Mouse (Mus musculus) heart, embryonic 11.5 days (tissue): Measurements from ENCODE around the gene Fkbp2. TPM values are rescaled to one million over a fixed set of nuclear protein-coding genes. Genes with fewer than 3 reads are reported as not detected.

Experiments used
- ATAC-seq: fragments of 200-750 bp; cut with Nextera tagmentation; replicated peaks from 2 replicates; pipeline ENCODE4 v1.8.0; 2017; ENCODE audit warnings: moderate library complexity; ENCODE audit not compliant: insufficient number of reproducible peaks, low FRiP score, low TSS enrichment
- H3K27ac ChIP-seq: fragments of 300-500 bp; sonication (generic); 2 replicates; pipeline ENCODE4 v1.5.1; 2014; ENCODE audit warnings: mild to moderate bottlenecking, low read depth, low read length
- H3K27me3 ChIP-seq: fragments of 300-500 bp; sonication (generic); 2 replicates; pipeline ENCODE4 v1.6.1; 2014; ENCODE audit warnings: mild to moderate bottlenecking, low read length, mixed read lengths; ENCODE audit not compliant: control insufficient read depth, insufficient read depth
- H3K36me3 ChIP-seq: fragments of 300-500 bp; sonication (generic); 2 replicates; pipeline ENCODE4 v1.6.1; 2014; ENCODE audit warnings: mild to moderate bottlenecking, low read length, moderate library complexity, mixed read lengths; ENCODE audit not compliant: control insufficient read depth, insufficient read depth
- H3K4me1 ChIP-seq: fragments of 300-500 bp; sonication (generic); 2 replicates; pipeline ENCODE4 v1.6.1; 2014; ENCODE audit warnings: low read length; ENCODE audit not compliant: control insufficient read depth, insufficient read depth
- H3K4me2 ChIP-seq: fragments of 300-500 bp; sonication (generic); 2 replicates; pipeline ENCODE4 v1.6.1; 2014; ENCODE audit warnings: mild to moderate bottlenecking, moderate library complexity
- H3K4me3 ChIP-seq: fragments of 300-500 bp; sonication (generic); 2 replicates; pipeline ENCODE4 v1.5.1; 2014; ENCODE audit warnings: low read depth, low read length
- H3K9ac ChIP-seq: fragments of 300-500 bp; sonication (generic); 2 replicates; pipeline ENCODE4 v1.6.1; 2014; ENCODE audit warnings: mild to moderate bottlenecking, low read depth, low read length, moderate library complexity
- H3K9me3 ChIP-seq: fragments of 300-500 bp; sonication (generic); replicated peaks from 2 replicates; pipeline ENCODE4 v1.6.1; 2016; ENCODE audit warnings: low read length; ENCODE audit not compliant: control insufficient read depth
- WGBS: fragments of 180-500 bp; shearing (Covaris S2); extraction: QIAGEN DNeasy Blood & Tissue Kit; methylation state at CpG from one replicate; pipeline ENCODE4 v1.1.7; 2014; ENCODE audit not compliant: insufficient replicate concordance; 5-methylcytosine and 5-hydroxymethylcytosine counted together
- polyA plus RNA-seq: library from polyadenylated mRNA; unstranded; fragments of >200 nt; fragmentation: Nextera tagmentation; extraction: Ambion mirVana; gene quantifications from 2 replicates; pipeline ENCODE4 v1.2.1, GENCODE M21; 2014

Gene Fkbp2
- polyA plus RNA-seq, 1 experiment from 2014 or later: 88.4 TPM

DNA sequence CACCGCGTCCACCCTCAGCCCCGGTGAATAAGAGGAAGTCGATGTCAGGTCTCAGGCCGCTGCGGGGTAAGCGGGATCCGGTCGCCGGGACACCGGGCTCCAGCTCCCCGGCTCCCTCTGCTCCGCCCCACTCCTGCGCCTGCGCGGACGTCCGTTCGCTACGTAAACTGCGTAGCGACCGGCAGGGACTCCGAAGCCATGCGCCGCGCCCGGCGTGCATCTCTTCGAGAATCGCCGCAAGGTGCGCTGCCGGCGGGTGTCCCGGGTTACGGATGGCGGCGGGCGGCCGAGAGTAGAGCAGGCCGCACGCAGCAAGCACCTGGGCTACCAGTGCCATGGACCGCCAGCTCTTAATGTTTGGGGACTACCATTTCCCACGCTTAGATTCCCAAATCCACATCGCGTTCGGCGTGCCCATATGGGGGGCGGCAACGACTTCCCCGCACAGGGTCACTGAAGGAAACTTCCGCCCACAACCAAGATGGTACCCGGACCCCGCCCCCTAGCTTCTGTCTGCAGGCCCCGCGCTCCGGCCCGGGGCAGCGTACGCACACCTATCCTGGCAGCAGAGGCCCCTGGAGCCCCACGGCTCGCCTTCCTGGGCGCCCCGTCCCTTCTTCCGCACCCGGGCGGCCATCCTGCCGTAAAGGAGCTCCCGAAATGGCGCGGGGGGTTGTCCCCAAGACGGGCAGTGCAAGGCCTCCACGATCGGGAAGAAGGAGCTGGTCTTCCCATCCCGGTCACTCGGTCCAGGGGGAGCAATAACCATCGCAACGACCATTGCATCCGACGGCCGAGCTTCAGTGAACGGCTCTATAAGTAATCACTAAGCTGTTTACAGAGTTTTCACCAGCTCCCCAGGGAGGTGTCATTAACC is 38.7 kb downstream of the Fkbp2 start, which contains the start of gene Bad:
Bad (plus strand) TSS at position 490 of the 877 bp plus-strand sequence.
- Histone ChIP-seq H3K36me3 (no peaks in the 10 kb centered on the region), H3K4me1 (peaks cover 18% of the 10 kb centered on the region), H3K27ac (peak within 1 kb of the TSS; percentile 96), H3K27me3 (no peaks in the 10 kb centered on the region), H3K9me3 (no peaks in the 10 kb centered on the region), H3K4me3 (peak within 1 kb of the TSS; percentile 84), H3K4me2 (peak within 1 kb of the TSS; percentile 79), H3K9ac (peak within 1 kb of the TSS; percentile 89)
- peak; percentile 82 for ATAC-seq
- WGBS: under 1% methylated on average over 82 of the region's 83 CpGs

DNA sequence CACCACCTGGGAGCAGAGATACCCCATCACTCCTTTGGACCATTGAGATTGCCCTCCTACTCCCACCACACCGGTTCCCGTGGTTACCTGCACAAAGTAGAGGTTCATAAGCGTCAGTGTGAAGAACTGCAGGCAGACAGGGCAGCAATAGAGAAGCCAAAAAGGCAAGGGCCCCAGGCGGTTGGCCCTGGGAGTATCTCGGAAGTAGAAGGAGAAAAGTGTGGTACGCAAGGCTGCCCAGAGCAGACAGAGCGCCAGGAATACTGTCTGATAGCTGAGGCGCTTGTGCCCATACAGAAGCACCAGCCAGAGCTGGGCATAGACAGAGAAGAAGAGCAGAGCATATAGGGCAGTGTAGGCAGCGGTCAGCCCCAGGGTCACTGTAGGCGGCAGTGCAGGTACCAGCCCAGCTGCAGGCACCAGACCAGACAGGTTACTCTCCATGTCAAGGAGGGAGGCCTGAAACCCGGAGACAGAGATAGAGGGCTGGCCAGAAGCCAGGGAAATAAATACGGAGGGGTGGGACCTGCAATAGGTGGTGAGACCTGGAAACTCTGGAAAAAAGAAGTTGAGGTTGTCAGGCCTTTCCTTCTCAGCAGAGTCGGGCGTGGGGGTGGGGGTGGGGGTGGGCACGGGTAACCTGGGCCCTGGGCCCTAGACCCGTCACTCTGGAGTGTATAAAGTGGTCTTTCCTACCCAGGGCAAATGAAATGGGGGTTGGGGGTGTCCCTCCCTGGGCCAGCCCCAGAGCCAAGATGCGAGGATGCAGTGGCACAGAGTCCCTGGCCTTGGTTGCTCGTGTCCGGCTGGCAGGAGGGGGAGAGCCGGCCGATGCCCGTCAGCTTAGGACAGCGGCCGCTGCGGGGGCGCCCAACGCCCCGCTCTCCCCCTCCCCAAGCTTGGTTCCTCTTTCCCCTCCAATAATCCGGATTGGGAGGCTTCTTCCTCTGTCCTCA is 39.6 kb downstream of the Fkbp2 start:
- Histone ChIP-seq H3K27me3 (peaks cover 6% of the 10 kb centered on the region), H3K36me3 (no peaks in the 10 kb centered on the region), H3K9me3 (no peaks in the 10 kb centered on the region), H3K4me3 (peak overlapping the region; percentile 84), H3K4me2 (peak overlapping the region; percentile 79), H3K9ac (peak overlapping the region; percentile 89), H3K4me1 (peaks cover 18% of the 10 kb centered on the region), H3K27ac (peak overlapping the region; percentile 96)
- ATAC-seq: no peak
- WGBS: 20% methylated on average over 27 of the region's 29 CpGs

DNA sequence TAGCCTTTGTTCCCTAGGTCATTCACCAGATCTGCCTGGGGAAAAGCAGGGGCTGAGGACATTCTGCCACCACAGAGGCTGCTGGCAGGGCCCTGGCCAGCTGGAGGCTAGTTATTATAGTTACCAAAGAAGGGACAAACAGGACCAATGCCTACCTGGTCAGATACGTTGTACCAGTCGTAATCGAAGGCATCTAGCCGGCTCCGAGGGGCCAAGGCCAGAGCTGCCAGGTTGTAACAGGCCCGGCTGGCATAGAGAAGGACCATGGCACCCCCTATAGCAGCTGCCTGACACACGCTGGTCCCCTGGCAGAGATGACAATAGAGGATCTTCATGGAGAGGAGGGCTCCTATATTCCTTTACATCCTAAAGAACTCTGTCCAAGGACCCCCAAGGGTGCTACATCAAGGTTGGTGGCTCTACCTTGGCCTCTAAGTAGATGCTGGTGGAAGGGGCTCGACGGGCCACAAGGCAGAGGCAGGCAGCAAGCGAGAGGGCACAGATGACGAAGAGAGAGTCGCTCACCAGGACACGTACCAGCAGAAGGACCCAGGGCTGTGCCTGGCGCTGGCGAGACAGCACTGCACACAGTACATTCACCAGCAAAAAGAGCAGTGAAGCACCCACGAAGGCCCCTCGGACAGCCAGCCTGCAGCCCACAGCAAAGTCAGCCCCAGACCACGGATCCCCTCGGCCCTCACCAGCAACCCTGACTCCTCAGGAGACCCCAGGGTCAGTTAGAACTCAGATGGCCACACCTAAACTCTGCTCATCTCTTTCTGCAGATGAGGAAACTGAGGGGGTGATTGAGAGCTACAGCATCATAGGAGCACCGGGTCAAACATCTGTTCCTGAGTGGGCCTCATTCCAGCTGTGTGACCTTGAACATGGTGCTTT is 40.9 kb downstream of the Fkbp2 start:
- WGBS: 90% methylated on average over 20 of the region's 20 CpGs
- H3K9ac ChIP-seq: no peak overlapping the region
- no peak overlapping the region for H3K27ac ChIP-seq
- no peak overlapping the region for H3K4me2 ChIP-seq
- peaks cover 19% of the 10 kb centered on the region for H3K4me1 ChIP-seq
- H3K9me3 ChIP-seq: no peaks in the 10 kb centered on the region
- H3K4me3 ChIP-seq: no peak overlapping the region
- H3K36me3 ChIP-seq: no peaks in the 10 kb centered on the region
- no peak for ATAC-seq
- H3K27me3 ChIP-seq: peaks cover 19% of the 10 kb centered on the region

DNA sequence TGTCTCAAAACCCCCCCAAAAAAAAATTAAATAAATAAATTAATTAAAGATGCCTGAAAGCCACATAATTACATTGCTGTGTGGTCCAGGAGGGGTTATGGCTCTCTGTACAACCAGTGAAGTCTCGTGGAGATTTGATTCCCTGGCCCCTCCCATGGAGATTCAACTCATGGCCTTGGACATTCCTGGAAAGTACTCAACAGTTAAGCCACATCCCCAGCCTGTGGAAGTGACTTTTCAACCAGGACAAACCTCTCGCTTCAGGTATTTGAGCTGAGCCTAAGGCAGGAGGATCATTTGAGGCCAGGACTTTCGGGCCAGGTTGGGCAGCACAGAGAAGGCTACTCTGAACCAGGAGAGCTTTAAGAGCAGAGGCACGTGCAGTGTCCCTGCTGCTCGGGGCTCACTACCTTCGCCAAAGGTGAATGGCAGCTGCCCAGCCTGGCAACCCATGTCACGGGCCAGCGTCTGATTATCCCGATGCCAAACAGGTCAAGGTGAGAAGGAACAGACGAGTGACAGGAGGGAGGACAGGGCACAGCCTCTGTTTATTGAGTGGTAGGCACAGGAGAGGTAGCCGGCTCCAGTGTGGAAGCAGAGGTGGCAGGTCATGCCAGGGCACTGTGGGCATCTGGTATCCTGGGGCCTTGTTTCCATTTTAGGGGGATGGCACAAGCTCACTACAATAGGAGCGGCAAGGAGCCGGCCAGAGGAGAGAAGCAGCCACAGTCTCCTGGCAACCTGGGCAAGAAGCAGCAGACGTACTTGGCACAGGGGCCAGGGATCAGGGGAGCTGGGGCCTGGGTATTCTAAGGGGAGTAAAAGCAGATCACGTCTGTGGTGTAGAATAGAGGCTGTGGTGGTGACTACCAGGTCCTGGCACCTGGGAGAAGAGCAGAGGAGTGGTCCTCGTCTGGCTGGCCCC is 42.5 kb downstream of the Fkbp2 start:
- no peak overlapping the region for H3K9ac ChIP-seq
- H3K4me3 ChIP-seq: no peak overlapping the region
- H3K36me3 ChIP-seq: no peaks in the 10 kb centered on the region
- H3K4me2 ChIP-seq: no peak overlapping the region
- ATAC-seq: no peak
- no peak overlapping the region for H3K27ac ChIP-seq
- H3K9me3 ChIP-seq: no peaks in the 10 kb centered on the region
- WGBS: 74% methylated on average over 16 of the region's 16 CpGs
- H3K4me1 ChIP-seq: peaks cover 21% of the 10 kb centered on the region
- H3K27me3 ChIP-seq: peaks cover 34% of the 10 kb centered on the region

DNA sequence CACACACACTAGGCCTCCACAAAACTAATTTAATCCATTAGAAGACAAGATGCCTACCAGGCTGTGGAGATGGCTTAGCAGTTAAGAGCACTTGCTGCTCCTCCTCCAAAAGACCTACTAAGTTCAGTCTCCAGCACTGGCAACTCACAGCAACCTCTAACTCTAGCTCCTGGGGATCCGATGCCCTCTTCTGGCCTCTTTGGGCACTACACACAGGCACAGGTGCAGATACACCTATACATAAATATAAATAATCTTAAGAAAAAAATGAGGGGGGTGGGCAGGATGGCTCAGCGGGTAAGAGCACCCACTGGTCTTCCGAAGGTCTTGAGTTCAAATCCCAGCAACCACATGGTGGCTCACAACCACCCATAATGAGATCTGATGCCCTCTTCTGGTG is 44.0 kb downstream of the Fkbp2 start:
- Histone ChIP-seq H3K4me3 (no peak overlapping the region), H3K9ac (no peak overlapping the region), H3K27me3 (peaks cover 48% of the 10 kb centered on the region), H3K27ac (no peak overlapping the region), H3K36me3 (no peaks in the 10 kb centered on the region), H3K9me3 (no peaks in the 10 kb centered on the region), H3K4me2 (no peak overlapping the region), H3K4me1 (peaks cover 18% of the 10 kb centered on the region)
- 16% methylated on average over 3 of the region's 3 CpGs for WGBS
- ATAC-seq: no peak

DNA sequence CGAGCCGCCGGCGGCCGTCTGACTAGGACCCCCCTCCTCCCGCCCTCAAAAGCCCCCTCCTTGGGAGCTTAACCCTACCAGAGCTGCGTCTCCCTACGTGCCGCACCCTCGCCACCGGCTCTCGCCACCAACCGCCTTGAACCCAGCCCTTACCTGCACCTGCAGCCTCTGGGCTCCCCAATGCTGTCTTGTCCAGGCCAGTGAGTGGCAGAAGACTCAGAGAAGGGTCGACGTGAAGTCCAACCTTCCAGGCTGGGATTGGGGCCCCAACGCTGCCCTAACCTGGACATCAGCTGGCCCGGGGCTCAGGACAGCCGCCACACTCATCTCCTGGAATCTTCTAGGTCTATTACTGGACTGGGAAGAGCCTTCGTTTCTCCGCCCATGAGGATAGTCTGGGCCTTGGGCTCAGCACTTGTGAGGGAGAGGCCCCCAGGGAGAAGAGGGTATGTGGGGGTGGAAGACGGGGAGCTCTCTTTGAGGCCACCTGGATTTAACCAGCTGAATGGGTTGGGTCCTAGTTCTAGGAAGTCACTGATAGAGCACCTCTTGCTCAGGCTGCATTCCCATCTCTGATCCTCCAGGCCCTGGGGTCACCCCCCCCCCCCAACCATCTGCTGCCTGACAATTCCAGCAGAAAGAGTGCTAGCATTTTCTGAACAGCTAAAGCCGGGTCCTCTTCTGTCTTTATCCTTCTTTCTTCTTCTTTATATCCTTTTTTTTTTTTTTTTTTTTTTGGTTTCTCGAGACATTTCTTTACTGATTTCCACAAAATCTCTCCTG is 45.9 kb downstream of the Fkbp2 start, which contains the start of gene Kcnk4:
Kcnk4 (minus strand) TSS at position 321 of the 783 bp plus-strand sequence.
- Histone ChIP-seq H3K27ac (no peak within 1 kb of the TSS), H3K36me3 (no peaks in the 10 kb centered on the region), H3K4me2 (peak within 1 kb of the TSS; percentile 69), H3K4me3 (peak within 1 kb of the TSS; percentile 43), H3K4me1 (peaks cover 8% of the 10 kb centered on the region), H3K9me3 (no peaks in the 10 kb centered on the region), H3K9ac (peak within 1 kb of the TSS; percentile 52), H3K27me3 (peaks cover 62% of the 10 kb centered on the region)
- WGBS: 15% methylated on average over 21 of the region's 23 CpGs
- ATAC-seq: no peak
